Mouse (Mus musculus): Measurements from ENCODE around the gene Retsat. TPM values are rescaled to one million over a fixed set of nuclear protein-coding genes. Genes with fewer than 3 reads are reported as not detected.

Gene Retsat
- 237 and 272 TPM in 2 replicates for polyA plus RNA-seq (2012; rRNA removed)

- peak within 1 kb of the TSS; percentile 96 for H3K27ac ChIP-seq (ENCODE audit: insufficient read depth, low read depth, low read length)
- no peak for TF ChIP-seq CTCF (conservative IDR thresholded peaks at IDR 0.05; ENCODE audit: insufficient read depth, insufficient read length, low read depth, low read length)
- TF ChIP-seq POLR2A (IDR thresholded peaks at IDR 0.05; ENCODE audit: low read depth, low read length), result peak; percentile 99
Observed at GRCm38 (mm10) chr6:72597956-72598753, at the start of gene Retsat, which contains the start of gene Elmod3. Gene Retsat (plus strand): TSS chr6:72598475. Gene Elmod3 (minus strand): TSS chr6:72598413.

GRCm38 (mm10) chr6:72549041-72549580 is 49.2 kb upstream of the Retsat start:
- Histone ChIP-seq H3K27ac (ENCODE audit: insufficient read depth, low read depth, low read length) (peak overlapping the region; percentile 82), H3K4me3 (ENCODE audit: insufficient read depth, low read depth, low read length) (peak overlapping the region; percentile 9; the same call in 1 of the 2 replicates), H3K27me3 (replicated peaks; ENCODE audit: control insufficient read depth, insufficient read depth, low read length) (no peaks in the 10 kb centered on the region), H3K36me3 (ENCODE audit: control insufficient read depth, insufficient read depth, low read length) (no peaks in the 10 kb centered on the region), H3K4me1 (ENCODE audit: control insufficient read depth, insufficient read depth, low read length) (peaks cover 11% of the 10 kb centered on the region; the same call in 1 of the 2 replicates)
- TF ChIP-seq POLR2A (IDR thresholded peaks at IDR 0.05; ENCODE audit: low read depth, low read length) (no peak), CTCF (conservative IDR thresholded peaks at IDR 0.05; ENCODE audit: insufficient read depth, insufficient read length, low read depth, low read length) (no peak)
- DNase-seq, result no peak
- WGBS, result 61% methylated on average over 9 of the region's 9 CpGs

More at GRCm38 (mm10) chr6:72597956-72598753, at the start of gene Retsat, which contains the start of gene Elmod3:
- Histone ChIP-seq H3K4me3 (ENCODE audit: insufficient read depth, low read depth, low read length) (peak within 1 kb of the TSS; percentile 96), H3K36me3 (ENCODE audit: control insufficient read depth, insufficient read depth, low read length) (no peaks in the 10 kb centered on the region), H3K4me1 (ENCODE audit: control insufficient read depth, insufficient read depth, low read length) (peaks cover 21% of the 10 kb centered on the region; the same call in 1 of the 2 replicates), H3K27me3 (replicated peaks; ENCODE audit: control insufficient read depth, insufficient read depth, low read length) (no peaks in the 10 kb centered on the region)
- under 1% methylated on average over 38 of the region's 38 CpGs for WGBS
- DNase-seq, result peak; percentile 99

GRCm38 (mm10) chr6:72550025-72550424 is 48.2 kb upstream of the Retsat start:
- TF ChIP-seq POLR2A (IDR thresholded peaks at IDR 0.05; ENCODE audit: low read depth, low read length), result no peak
- no peak for TF ChIP-seq CTCF (conservative IDR thresholded peaks at IDR 0.05; ENCODE audit: insufficient read depth, insufficient read length, low read depth, low read length)
- Histone ChIP-seq H3K4me1 (ENCODE audit: control insufficient read depth, insufficient read depth, low read length) (peaks cover 11% of the 10 kb centered on the region; the same call in 1 of the 2 replicates), H3K27me3 (replicated peaks; ENCODE audit: control insufficient read depth, insufficient read depth, low read length) (no peaks in the 10 kb centered on the region), H3K36me3 (ENCODE audit: control insufficient read depth, insufficient read depth, low read length) (no peaks in the 10 kb centered on the region), H3K4me3 (ENCODE audit: insufficient read depth, low read depth, low read length) (no peak overlapping the region), H3K27ac (ENCODE audit: insufficient read depth, low read depth, low read length) (no peak overlapping the region)
- no peak for DNase-seq
- 59% methylated on average over 6 of the region's 6 CpGs for WGBS

- no peaks in the 10 kb centered on the region for H3K36me3 ChIP-seq (ENCODE audit: control insufficient read depth, insufficient read depth, low read length)
- H3K27me3 ChIP-seq (replicated peaks; ENCODE audit: control insufficient read depth, insufficient read depth, low read length), result no peaks in the 10 kb centered on the region
- DNase-seq, result no peak
- 87% methylated on average over 10 of the region's 10 CpGs for WGBS
- H3K4me3 ChIP-seq (ENCODE audit: insufficient read depth, low read depth, low read length), result no peak overlapping the region
- H3K4me1 ChIP-seq (ENCODE audit: control insufficient read depth, insufficient read depth, low read length), result peaks cover 11% of the 10 kb centered on the region; the same call in 1 of the 2 replicates
- TF ChIP-seq POLR2A (IDR thresholded peaks at IDR 0.05; ENCODE audit: low read depth, low read length) (no peak), CTCF (conservative IDR thresholded peaks at IDR 0.05; ENCODE audit: insufficient read depth, insufficient read length, low read depth, low read length) (no peak)
- H3K27ac ChIP-seq (ENCODE audit: insufficient read depth, low read depth, low read length), result no peak overlapping the region
Observed at GRCm38 (mm10) chr6:72550503-72551100, 47.7 kb upstream of the Retsat start.

GRCm38 (mm10) chr6:72552171-72553078 is 45.9 kb upstream of the Retsat start:
- no peaks in the 10 kb centered on the region for H3K36me3 ChIP-seq (ENCODE audit: control insufficient read depth, insufficient read depth, low read length)
- WGBS, result 14% methylated on average over 27 of the region's 27 CpGs
- H3K4me3 ChIP-seq (ENCODE audit: insufficient read depth, low read depth, low read length), result peak overlapping the region; percentile 29
- H3K27ac ChIP-seq (ENCODE audit: insufficient read depth, low read depth, low read length), result peak overlapping the region; percentile 90
- peaks cover 11% of the 10 kb centered on the region; the same call in 1 of the 2 replicates for H3K4me1 ChIP-seq (ENCODE audit: control insufficient read depth, insufficient read depth, low read length)
- TF ChIP-seq POLR2A (IDR thresholded peaks at IDR 0.05; ENCODE audit: low read depth, low read length) (no peak), CTCF (conservative IDR thresholded peaks at IDR 0.05; ENCODE audit: insufficient read depth, insufficient read length, low read depth, low read length) (no peak)
- peak; percentile 79 for DNase-seq
- no peaks in the 10 kb centered on the region for H3K27me3 ChIP-seq (replicated peaks; ENCODE audit: control insufficient read depth, insufficient read depth, low read length)

- Histone ChIP-seq H3K36me3 (ENCODE audit: control insufficient read depth, insufficient read depth, low read length) (no peaks in the 10 kb centered on the region), H3K27me3 (replicated peaks; ENCODE audit: control insufficient read depth, insufficient read depth, low read length) (no peaks in the 10 kb centered on the region), H3K27ac (ENCODE audit: insufficient read depth, low read depth, low read length) (peak overlapping the region; percentile 90), H3K4me1 (ENCODE audit: control insufficient read depth, insufficient read depth, low read length) (peaks cover 11% of the 10 kb centered on the region; the same call in 1 of the 2 replicates), H3K4me3 (ENCODE audit: insufficient read depth, low read depth, low read length) (peak overlapping the region; percentile 29)
- DNase-seq, result no peak
- no peak for TF ChIP-seq CTCF (conservative IDR thresholded peaks at IDR 0.05; ENCODE audit: insufficient read depth, insufficient read length, low read depth, low read length)
- TF ChIP-seq POLR2A (IDR thresholded peaks at IDR 0.05; ENCODE audit: low read depth, low read length), result no peak
- 16% methylated on average over 8 of the region's 8 CpGs for WGBS
Observed at GRCm38 (mm10) chr6:72553079-72553412, 45.2 kb upstream of the Retsat start.
